Mouse (Mus musculus) T-helper 17 cell (primary cell): Measurements from ENCODE around the gene Tmem217.

Experiments used
- in situ Hi-C, 2 experiments: fragments of 300-600 bp; cut with MboI, MseI; formaldehyde crosslinking; loops; 1 replicate in 1 of 2; 2 replicates in 1 of 2; pipeline ENCODE4 v1.15.1; 2025; ENCODE audit warnings: high pct_unique_total_duplicates in 2 of 2

Tmem217 gene

GRCm38 (mm10) chr17:29503700-29504099, 48.5 kb downstream of the Tmem217 start:
- in situ Hi-C loops = no loop called here

- in situ Hi-C loops = no loop called here
Measured at GRCm38 (mm10) chr17:29502669-29503665, 49.2 kb downstream of the Tmem217 start.

GRCm38 (mm10) chr17:29502005-29502668, 50.0 kb downstream of the Tmem217 start:
- in situ Hi-C loops = no loop called here

- in situ Hi-C loops = no loop called here
Measured at GRCm38 (mm10) chr17:29500802-29501469, 51.2 kb downstream of the Tmem217 start.

- in situ Hi-C loops = no loop called here
Measured at GRCm38 (mm10) chr17:29500243-29500740, 51.9 kb downstream of the Tmem217 start.

GRCm38 (mm10) chr17:29499511-29499910, 52.7 kb downstream of the Tmem217 start:
- in situ Hi-C loops = loop anchor here in 1 of 2 experiments (10.0 kb wide), 1 partner anchor 465 kb away; the partner anchor contains the start of gene Srsf3

GRCm38 (mm10) chr17:29498952-29499351, 53.2 kb downstream of the Tmem217 start:
- in situ Hi-C loops = loop anchor here in 1 of 2 experiments (10.0 kb wide), 1 partner anchor 464 kb away; the partner anchor contains the start of gene Srsf3

GRCm38 (mm10) chr17:29498028-29498427, 54.2 kb downstream of the Tmem217 start:
- in situ Hi-C loops = loop anchor here in 1 of 2 experiments (10.0 kb wide), 1 partner anchor 463 kb away; the partner anchor contains the start of gene Srsf3

- in situ Hi-C loops = loop anchor here in 1 of 2 experiments (10.0 kb wide), 1 partner anchor 463 kb away; the partner anchor contains the start of gene Srsf3
Measured at GRCm38 (mm10) chr17:29497481-29497880, 54.7 kb downstream of the Tmem217 start.

- in situ Hi-C loops = loop anchor here in 1 of 2 experiments (10.0 kb wide), 1 partner anchor 462 kb away; the partner anchor contains the start of gene Srsf3
Measured at GRCm38 (mm10) chr17:29497071-29497354, 55.2 kb downstream of the Tmem217 start.

- in situ Hi-C loops = loop anchor here in 1 of 2 experiments (10.0 kb wide), 1 partner anchor 462 kb away; the partner anchor contains the start of gene Srsf3
Measured at GRCm38 (mm10) chr17:29496211-29497070, 55.7 kb downstream of the Tmem217 start.

GRCm38 (mm10) chr17:29494732-29495076, 57.5 kb downstream of the Tmem217 start:
- in situ Hi-C loops = loop anchor here in 1 of 2 experiments (5.0 to 10.0 kb wide), 3 partner anchors 57 to 460 kb away; partner anchors contain the start of gene Srsf3

- in situ Hi-C loops = loop anchor here in 1 of 2 experiments (5.0 to 10.0 kb wide), 3 partner anchors 57 to 459 kb away; partner anchors contain the start of gene Srsf3
Measured at GRCm38 (mm10) chr17:29494062-29494731, 58.0 kb downstream of the Tmem217 start.

GRCm38 (mm10) chr17:29493461-29493980, 58.7 kb downstream of the Tmem217 start:
- in situ Hi-C loops = loop anchor here in 1 of 2 experiments (5.0 to 10.0 kb wide), 3 partner anchors 56 to 459 kb away; partner anchors contain the start of gene Srsf3

GRCm38 (mm10) chr17:29492269-29493191, 59.7 kb downstream of the Tmem217 start:
- in situ Hi-C loops = loop anchor here in 1 of 2 experiments (5.0 to 10.0 kb wide), 3 partner anchors 55 to 458 kb away; partner anchors contain the start of gene Srsf3

GRCm38 (mm10) chr17:29491591-29492268, 60.5 kb downstream of the Tmem217 start:
- in situ Hi-C loops = loop anchor here in 1 of 2 experiments (5.0 to 10.0 kb wide), 3 partner anchors 54 to 457 kb away; partner anchors contain the start of gene Srsf3
